Mouse (Mus musculus) lung, postnatal 0 days (tissue): Measurements from ENCODE around the gene Anxa3.

Experiments
- CTCF ChIP-seq: IDR thresholded peaks from 2 replicates; pipeline ENCODE4 v1.5.1; 2016; ENCODE audit warnings: antibody characterized with exemption, mild to moderate bottlenecking
- EP300 ChIP-seq: IDR thresholded peaks from 2 replicates; pipeline ENCODE4 v1.6.1; 2016; ENCODE audit warnings: antibody characterized with exemption, mild to moderate bottlenecking, control low read depth

DNA sequence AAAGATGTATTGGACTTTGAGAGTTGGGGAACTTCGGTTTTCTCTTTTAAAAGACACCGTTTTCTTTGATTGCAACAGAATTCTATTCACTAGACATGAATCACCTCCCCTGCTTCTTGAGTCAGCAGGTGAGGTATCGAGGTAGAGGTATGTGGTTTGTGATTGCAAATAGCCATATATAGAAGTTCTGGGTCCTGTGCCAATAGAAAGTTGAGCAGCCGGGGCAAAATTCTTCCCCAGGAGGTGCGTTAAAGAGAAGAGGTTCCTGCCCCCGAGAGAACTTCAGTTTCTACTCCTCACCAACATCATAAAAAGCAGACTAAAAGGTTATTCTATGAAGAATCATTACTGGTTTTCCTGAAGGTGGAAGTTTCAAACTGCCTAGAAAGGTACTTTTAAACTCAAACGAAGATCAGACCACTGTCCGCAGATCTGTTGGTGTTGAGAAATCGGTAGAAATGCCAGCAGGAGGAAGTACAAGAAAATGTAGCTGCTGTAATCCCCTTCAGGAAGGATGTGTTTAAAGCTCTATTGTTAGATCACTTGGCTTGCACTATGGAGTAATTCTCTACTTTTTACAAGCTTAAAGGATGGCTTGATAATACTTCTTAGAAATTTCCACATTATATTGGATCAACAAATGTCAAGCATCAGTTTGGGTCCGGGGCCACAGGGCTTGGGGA, 955 bp downstream of the Anxa3 start:
- TF ChIP-seq CTCF (no peak), EP300 (peak; percentile 16; the same call in 1 of the 2 replicates)
